Mouse (Mus musculus) midbrain, embryonic 11.5 days (tissue): ENCODE results near the gene Map3k5. TPM values are rescaled to one million over a fixed set of nuclear protein-coding genes. Genes with fewer than 3 reads are reported as not detected.
A peak's percentile ranks its signal among the peaks of the same experiment; 100 is the strongest.

Source experiments
- ATAC-seq: fragments of 200-750 bp; cut with Nextera tagmentation; 2 replicates; pipeline ENCODE4 v1.8.0; 2017; ENCODE audit warnings: moderate TSS enrichment, moderate library complexity; ENCODE audit not compliant: low FRiP score
- DNase-seq: peaks from one replicate; pipeline ENCODE4 v3.0.0; 2015; ENCODE audit warnings: low spot score; ENCODE audit errors: missing footprints
- H3K27ac ChIP-seq: fragments of 300-500 bp; sonication (generic); 2 replicates; pipeline ENCODE4 v1.5.1; 2014; ENCODE audit warnings: low read depth, low read length
- H3K27me3 ChIP-seq: fragments of 300-500 bp; sonication (generic); 2 replicates; pipeline ENCODE4 v1.6.1; 2014; ENCODE audit warnings: mild to moderate bottlenecking, low read length, moderate library complexity, mixed read lengths; ENCODE audit not compliant: control insufficient read depth, insufficient read depth
- H3K36me3 ChIP-seq: fragments of 300-500 bp; sonication (generic); 2 replicates; pipeline ENCODE4 v1.6.1; 2014; ENCODE audit warnings: mild to moderate bottlenecking, low read length, moderate library complexity, mixed read lengths; ENCODE audit not compliant: control insufficient read depth, insufficient read depth
- H3K4me1 ChIP-seq: fragments of 300-500 bp; sonication (generic); 2 replicates; pipeline ENCODE4 v1.6.1; 2014; ENCODE audit warnings: low read length; ENCODE audit not compliant: control insufficient read depth, insufficient read depth
- H3K4me2 ChIP-seq: fragments of 300-500 bp; sonication (generic); 2 replicates; pipeline ENCODE4 v1.6.1; 2014; ENCODE audit warnings: mild to moderate bottlenecking, moderate library complexity
- H3K4me3 ChIP-seq: fragments of 300-500 bp; sonication (generic); 2 replicates; pipeline ENCODE4 v1.5.1; 2014; ENCODE audit warnings: low read depth, low read length
- H3K9ac ChIP-seq: fragments of 300-500 bp; sonication (generic); 2 replicates; pipeline ENCODE4 v1.6.1; 2014; ENCODE audit warnings: low read length
- H3K9me3 ChIP-seq: fragments of 300-500 bp; sonication (generic); 2 replicates; pipeline ENCODE4 v1.6.1; 2016; ENCODE audit warnings: low read length; ENCODE audit not compliant: control insufficient read depth
- WGBS: fragments of 180-500 bp; shearing (Covaris S2); extraction: QIAGEN DNeasy Blood & Tissue Kit; methylation state at CpG from one replicate; pipeline ENCODE4 v1.1.7; 2014; 5-methylcytosine and 5-hydroxymethylcytosine counted together
- polyA plus RNA-seq: library from polyadenylated mRNA; unstranded; fragments of >200 nt; fragmentation: Nextera tagmentation; extraction: Ambion mirVana; gene quantifications from 2 replicates; pipeline ENCODE4 v1.2.1, GENCODE M21; 2014

Gene Map3k5
- polyA plus RNA-seq, 1 experiment from 2014 or later: 0.51 TPM

DNA sequence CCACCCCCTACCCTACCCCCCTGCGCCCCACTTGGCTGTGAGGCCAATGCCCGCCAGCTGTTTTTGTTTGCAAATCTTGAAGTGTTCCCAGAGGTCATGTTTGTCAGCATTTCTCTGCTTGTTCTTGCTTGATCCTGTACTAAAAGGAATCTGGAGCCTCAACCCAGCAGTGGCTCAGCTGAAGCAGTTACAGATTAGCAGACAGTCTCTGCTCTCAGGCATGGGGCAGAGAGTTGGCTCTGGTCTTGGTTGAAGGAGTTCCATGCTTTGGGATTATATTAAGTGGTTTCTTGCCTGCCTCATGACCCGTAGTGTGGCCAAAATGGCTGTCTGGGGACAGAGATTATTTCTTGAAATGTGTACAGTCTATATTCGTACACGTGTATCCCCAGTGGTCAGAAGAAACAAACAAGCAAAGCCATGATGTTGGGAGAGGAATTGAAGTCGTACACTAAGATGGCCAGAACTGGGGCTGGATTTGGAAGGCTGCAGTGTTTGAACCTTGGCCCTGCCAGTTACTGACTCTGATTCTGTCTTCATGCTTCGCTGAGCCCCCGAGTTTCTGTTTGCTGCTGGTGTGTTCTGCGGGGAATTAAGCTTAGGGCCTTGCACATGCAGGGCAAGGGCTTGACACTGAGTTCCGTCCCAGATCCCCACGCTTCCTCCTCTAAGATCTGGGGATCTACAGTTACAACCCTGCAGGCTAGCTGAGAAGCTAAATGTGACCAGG is 18.9 kb downstream of the Map3k5 start:
- no peaks in the 10 kb centered on the region for H3K9me3 ChIP-seq
- no peaks in the 10 kb centered on the region for H3K27me3 ChIP-seq
- no peak overlapping the region for H3K9ac ChIP-seq
- 86% methylated on average over 11 of the region's 11 CpGs for WGBS
- ATAC-seq: no peak
- no peak overlapping the region for H3K4me2 ChIP-seq
- H3K27ac ChIP-seq: no peak overlapping the region
- DNase-seq: peak; percentile 75
- H3K4me1 ChIP-seq: no peaks in the 10 kb centered on the region
- H3K4me3 ChIP-seq: no peak overlapping the region
- no peaks in the 10 kb centered on the region for H3K36me3 ChIP-seq

DNA sequence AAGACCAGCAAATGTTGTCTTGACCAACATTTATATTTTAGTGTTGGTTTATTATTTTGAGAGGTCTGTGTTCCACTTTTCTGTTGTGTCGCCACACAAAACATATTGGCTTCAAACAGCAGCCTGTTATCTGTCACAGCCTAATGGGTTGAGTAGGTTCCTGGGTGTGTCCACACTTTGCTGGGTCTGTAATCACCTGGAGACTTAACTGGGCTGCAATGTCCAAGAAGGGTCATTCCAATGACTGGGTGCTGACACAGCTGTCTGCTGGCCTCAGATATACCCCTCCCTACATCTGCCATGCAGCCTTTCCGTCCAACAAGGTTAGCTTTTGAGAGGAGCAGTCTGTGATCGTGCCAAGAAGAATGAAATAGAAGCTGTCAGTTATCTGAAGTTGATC is 20.3 kb downstream of the Map3k5 start:
- Histone ChIP-seq H3K36me3 (no peaks in the 10 kb centered on the region), H3K9ac (no peak overlapping the region), H3K9me3 (no peaks in the 10 kb centered on the region), H3K4me1 (no peaks in the 10 kb centered on the region), H3K27me3 (no peaks in the 10 kb centered on the region), H3K4me3 (no peak overlapping the region), H3K27ac (no peak overlapping the region), H3K4me2 (no peak overlapping the region)
- no peak for ATAC-seq
- peak; percentile 53 for DNase-seq
- WGBS: 81% methylated on average over 3 of the region's 3 CpGs

DNA sequence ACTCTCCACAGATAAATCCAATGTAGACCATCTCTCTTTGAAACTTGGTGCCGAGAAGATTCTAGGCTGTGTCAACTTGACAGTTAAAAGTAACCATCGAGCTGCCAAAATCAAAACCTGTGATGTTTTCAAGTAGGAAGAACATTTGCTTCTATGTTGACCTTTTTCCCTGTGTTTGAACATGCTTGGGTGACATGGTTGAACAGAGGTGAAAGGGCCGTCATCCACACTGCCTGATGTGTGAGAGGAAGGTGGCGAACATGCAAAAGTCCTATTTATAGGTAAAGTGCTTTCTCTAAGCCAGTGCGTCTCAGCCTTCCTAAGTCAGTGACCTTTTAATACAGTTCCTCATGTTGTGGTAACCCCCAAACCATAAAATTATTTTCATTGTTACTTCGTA is 21.5 kb downstream of the Map3k5 start:
- no peaks in the 10 kb centered on the region for H3K4me1 ChIP-seq
- H3K36me3 ChIP-seq: no peaks in the 10 kb centered on the region
- ATAC-seq: no peak
- DNase-seq: no peak
- H3K4me3 ChIP-seq: no peak overlapping the region
- no peak overlapping the region for H3K4me2 ChIP-seq
- H3K27me3 ChIP-seq: no peaks in the 10 kb centered on the region
- no peaks in the 10 kb centered on the region for H3K9me3 ChIP-seq
- 83% methylated on average over 6 of the region's 6 CpGs for WGBS
- no peak overlapping the region for H3K9ac ChIP-seq
- H3K27ac ChIP-seq: no peak overlapping the region

DNA sequence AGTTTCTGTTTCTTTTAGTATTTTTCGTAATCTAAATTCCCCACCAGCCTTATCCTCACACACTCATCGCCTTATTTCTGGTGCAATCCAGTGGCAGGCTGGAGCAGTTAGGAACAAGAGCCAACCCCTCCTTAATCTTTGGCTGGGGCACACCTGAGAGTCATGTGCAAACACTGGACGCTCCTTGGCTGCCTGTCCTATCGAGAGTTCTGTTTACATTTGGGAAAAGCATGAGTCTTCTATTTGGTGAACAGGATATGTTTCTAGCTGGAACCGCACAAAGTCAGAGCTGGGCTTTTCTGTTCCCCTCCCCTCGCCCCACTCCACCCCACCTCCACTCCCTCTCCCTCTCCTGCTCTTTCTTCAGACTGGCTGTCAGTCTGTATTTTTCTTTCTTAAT is 22.5 kb downstream of the Map3k5 start:
- no peaks in the 10 kb centered on the region for H3K27me3 ChIP-seq
- no peaks in the 10 kb centered on the region for H3K9me3 ChIP-seq
- no peaks in the 10 kb centered on the region for H3K4me1 ChIP-seq
- ATAC-seq (no peak), DNase-seq (peak; percentile 2)
- no peak overlapping the region for H3K4me3 ChIP-seq
- WGBS: 66% methylated on average over 6 of the region's 6 CpGs
- no peak overlapping the region for H3K9ac ChIP-seq
- no peak overlapping the region for H3K4me2 ChIP-seq
- H3K36me3 ChIP-seq: no peaks in the 10 kb centered on the region
- H3K27ac ChIP-seq: no peak overlapping the region

DNA sequence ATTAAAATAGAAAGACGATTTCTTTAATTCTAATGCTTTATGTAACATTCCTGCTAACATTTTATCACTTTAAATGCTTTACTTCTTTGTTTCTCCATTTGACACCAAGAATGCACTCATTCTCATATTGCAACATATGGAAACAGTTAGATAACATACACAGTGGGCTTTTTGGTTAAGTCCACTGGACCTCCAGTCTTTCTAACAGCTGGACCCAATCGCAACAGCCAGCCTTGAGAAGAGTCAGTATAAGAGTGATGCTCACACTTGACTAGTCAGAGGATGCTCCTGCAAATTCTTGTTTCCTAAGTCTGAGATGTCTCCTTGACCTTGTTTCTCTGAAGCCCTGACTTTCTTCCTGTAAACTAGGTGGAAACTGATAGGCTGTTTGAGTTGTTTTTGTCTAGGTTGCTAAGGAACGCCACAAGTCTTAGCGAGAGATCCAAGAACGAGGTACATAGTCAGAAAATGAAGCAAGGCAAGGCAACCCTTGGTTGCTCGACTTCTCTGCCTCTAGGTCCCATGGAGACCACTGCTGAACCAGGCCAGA is 26.6 kb downstream of the Map3k5 start:
- H3K4me2 ChIP-seq: no peak overlapping the region
- peak; percentile 75 for DNase-seq
- WGBS: 83% methylated on average over 6 of the region's 6 CpGs

DNA sequence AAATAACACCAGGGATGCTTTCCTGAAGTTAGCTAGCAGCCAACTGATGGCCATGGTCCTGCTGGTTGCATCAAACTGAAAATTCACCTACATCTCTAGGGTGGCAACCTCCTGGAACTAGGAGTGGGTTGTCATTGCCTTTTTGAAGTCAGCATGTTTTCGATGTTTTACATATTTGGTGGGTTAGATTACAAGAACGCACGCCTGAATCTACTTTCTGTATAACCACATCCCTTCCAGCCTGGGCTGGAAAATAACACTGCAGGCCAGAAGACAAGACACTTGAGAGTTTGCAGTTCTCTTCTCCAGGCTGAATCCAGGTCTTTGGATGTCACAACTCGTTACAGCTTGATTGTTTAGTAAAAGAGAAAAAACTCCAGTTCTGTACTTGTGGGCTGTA is 28.5 kb downstream of the Map3k5 start:
- Histone ChIP-seq H3K4me3 (no peak overlapping the region), H3K27ac (no peak overlapping the region), H3K4me1 (no peaks in the 10 kb centered on the region), H3K36me3 (no peaks in the 10 kb centered on the region), H3K9me3 (no peaks in the 10 kb centered on the region), H3K4me2 (no peak overlapping the region), H3K9ac (no peak overlapping the region), H3K27me3 (no peaks in the 10 kb centered on the region)
- WGBS: 89% methylated on average over 4 of the region's 4 CpGs
- ATAC-seq (no peak), DNase-seq (no peak)

More for the DNA sequence above, 26.6 kb downstream of the Map3k5 start:
- no peak overlapping the region for H3K9ac ChIP-seq
- ATAC-seq: no peak
- H3K9me3 ChIP-seq: no peaks in the 10 kb centered on the region
- H3K36me3 ChIP-seq: no peaks in the 10 kb centered on the region
- H3K4me3 ChIP-seq: no peak overlapping the region
- H3K27ac ChIP-seq: no peak overlapping the region
- no peaks in the 10 kb centered on the region for H3K4me1 ChIP-seq
- H3K27me3 ChIP-seq: no peaks in the 10 kb centered on the region

DNA sequence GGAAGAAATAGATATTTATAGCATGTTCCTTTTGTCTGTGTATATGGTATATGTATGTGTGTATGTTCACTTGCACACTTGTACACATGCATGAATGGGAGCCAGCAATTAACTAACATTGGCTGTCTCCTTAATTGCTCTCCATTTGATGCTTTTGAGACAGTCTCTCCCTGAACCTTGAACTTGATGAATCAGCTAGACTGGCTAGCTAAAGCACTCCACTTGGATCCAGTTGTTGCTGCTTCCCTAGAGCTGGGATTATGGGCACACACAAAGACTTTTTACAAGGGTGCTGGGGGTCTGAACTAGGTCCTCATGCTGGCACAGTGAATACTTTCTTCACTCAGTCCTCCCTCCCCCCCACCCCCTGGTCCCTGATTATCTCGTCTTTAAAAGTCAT is 28.9 kb downstream of the Map3k5 start:
- no peaks in the 10 kb centered on the region for H3K9me3 ChIP-seq
- H3K4me3 ChIP-seq: no peak overlapping the region
- no peak overlapping the region for H3K4me2 ChIP-seq
- no peak for ATAC-seq
- 65% methylated on average over 1 of the region's 1 CpGs for whole genome bisulfite sequencing
- no peaks in the 10 kb centered on the region for H3K27me3 ChIP-seq
- no peak for DNase-seq
- H3K4me1 ChIP-seq: no peaks in the 10 kb centered on the region
- no peak overlapping the region for H3K9ac ChIP-seq
- no peak overlapping the region for H3K27ac ChIP-seq
- H3K36me3 ChIP-seq: no peaks in the 10 kb centered on the region

DNA sequence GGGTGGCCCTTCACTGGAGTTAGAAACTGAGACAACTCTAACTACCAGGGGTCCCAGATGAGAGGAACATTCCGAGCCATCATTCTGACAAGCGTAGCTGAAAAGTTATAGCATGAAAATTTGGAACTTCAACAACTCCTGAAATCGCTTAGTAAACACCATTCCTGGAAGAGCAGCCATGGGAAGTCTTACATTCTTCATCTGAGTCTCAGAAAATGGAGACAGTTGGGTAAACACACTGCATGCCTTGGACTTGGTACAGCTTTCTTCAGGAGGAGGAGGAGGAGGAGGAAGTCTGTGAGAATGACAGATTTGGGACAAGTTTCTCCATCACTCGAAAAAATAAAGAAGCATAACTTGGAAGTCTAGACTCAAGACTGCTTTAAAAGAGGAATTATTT is 29.8 kb downstream of the Map3k5 start:
- Histone ChIP-seq H3K4me1 (no peaks in the 10 kb centered on the region), H3K27ac (no peak overlapping the region), H3K27me3 (no peaks in the 10 kb centered on the region), H3K9me3 (no peaks in the 10 kb centered on the region), H3K36me3 (no peaks in the 10 kb centered on the region), H3K4me3 (no peak overlapping the region), H3K4me2 (no peak overlapping the region), H3K9ac (no peak overlapping the region)
- WGBS: 90% methylated on average over 4 of the region's 4 CpGs
- peak; percentile 51 for DNase-seq
- ATAC-seq: no peak

DNA sequence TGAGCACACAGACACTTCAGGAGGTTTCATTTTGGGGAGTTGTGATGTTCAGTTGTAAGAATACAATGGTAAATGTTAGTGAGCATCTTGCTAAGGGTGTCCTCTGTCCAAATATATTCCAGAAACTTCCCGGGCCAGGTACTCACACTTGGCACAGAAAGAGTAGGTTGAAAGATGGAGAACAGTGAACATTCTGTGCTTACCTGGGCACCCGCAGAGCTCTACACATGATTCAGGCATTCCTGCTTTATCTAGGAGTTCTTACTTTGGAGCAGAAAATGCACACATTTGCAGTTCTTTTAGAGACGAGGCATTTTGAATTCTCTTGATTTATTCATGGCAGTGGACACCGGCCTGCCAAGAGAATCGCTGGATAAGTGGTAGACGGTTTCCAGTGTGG is 32.3 kb downstream of the Map3k5 start:
- Histone ChIP-seq H3K4me3 (no peak overlapping the region), H3K27ac (no peak overlapping the region), H3K36me3 (no peaks in the 10 kb centered on the region), H3K9ac (no peak overlapping the region), H3K4me2 (no peak overlapping the region), H3K27me3 (no peaks in the 10 kb centered on the region), H3K4me1 (no peaks in the 10 kb centered on the region), H3K9me3 (no peaks in the 10 kb centered on the region)
- WGBS: 88% methylated on average over 6 of the region's 6 CpGs
- ATAC-seq (no peak), DNase-seq (peak; percentile 10)
